Comparison of ENCODE assay signal across 31 mouse cellular contexts in genomic region chr7:24617763-24618162, GRCm38 (mm10). TPM values are rescaled to one million over a fixed set of nuclear protein-coding genes. Genes with fewer than 3 reads are reported as not detected.
DNase-seq lines count a peak whose midpoint lies in the region; ATAC-seq and TF ChIP-seq lines count a peak whose summit lies in the region.
"Had no signal": no experiment of that assay in that cellular context is flagged by ENCODE, and none has a peak within 500 bp of the region (broad histone marks: within the 10 kb centered on the region; RNA-seq: fewer than 3 reads in every experiment).

No protein-coding gene starts in this region.

- 81% methylated on average over 8 of the region's 8 CpGs for WGBS in midbrain, embryonic 11.5 days
- 87% methylated on average over 8 of the region's 8 CpGs for WGBS in midbrain, postnatal 0 days
- 87% methylated on average over 8 of the region's 8 CpGs for WGBS in hindbrain, embryonic 13.5 days

- peak; percentile 28 for DNase-seq in midbrain, embryonic 11.5 days (ENCODE audit: low spot score, missing footprints)
- DNase-seq in midbrain, postnatal 0 days (ENCODE audit: low spot score), result no peak
- DNase-seq in CD4-positive, CD25-positive, alpha-beta regulatory T cell, adult 2 months (ENCODE audit: low read depth, low spot score), result peak; percentile 34
- no peak for DNase-seq in heart, postnatal 25 days (ENCODE audit: low spot score)
- DNase-seq: adrenal gland, postnatal 25 days; cerebellum, adult 9-11 months; gastrocnemius, adult 2 months; heart, postnatal 10 days; kidney, adult 8-10 months; kidney, postnatal 14 days; lung, adult 2 months; right cerebral cortex, adult 18-20 months; right cerebral cortex, postnatal 4 days had no signal

- no peaks in the 10 kb centered on the region for H3K9me3 ChIP-seq in midbrain, embryonic 11.5 days (ENCODE audit: control insufficient read depth, low read length)
- no peaks in the 10 kb centered on the region for H3K9me3 ChIP-seq in midbrain, postnatal 0 days (ENCODE audit: low read length)
- no peaks in the 10 kb centered on the region for H3K9me3 ChIP-seq in hindbrain, embryonic 13.5 days
- H3K9me3 ChIP-seq: hindbrain, embryonic 12.5 days; intestine, embryonic 15.5 days had no signal

- no peaks in the 10 kb centered on the region for H3K36me3 ChIP-seq in midbrain, embryonic 11.5 days (ENCODE audit: control insufficient read depth, insufficient read depth, low read length)
- H3K36me3 ChIP-seq in midbrain, postnatal 0 days (ENCODE audit: insufficient read depth, low read length), result no peaks in the 10 kb centered on the region
- H3K36me3 ChIP-seq in hindbrain, embryonic 13.5 days, result no peaks in the 10 kb centered on the region
- H3K36me3 ChIP-seq: heart, embryonic 12.5 days; hindbrain, embryonic 12.5 days; limb, embryonic 10.5 days had no signal

- ATAC-seq in midbrain, embryonic 11.5 days (ENCODE audit: low FRiP score), result no peak
- ATAC-seq in midbrain, postnatal 0 days (ENCODE audit: low FRiP score), result no peak
- ATAC-seq in granulocyte monocyte progenitor cell, adult 5-6 weeks (replicated peaks; ENCODE audit: poor library complexity, severe bottlenecking), result peak; percentile 82
- ATAC-seq in megakaryocyte-erythroid progenitor cell, adult 5-6 weeks (replicated peaks; ENCODE audit: low FRiP score, low TSS enrichment, poor library complexity, severe bottlenecking), result peak; percentile 26; the same call in 1 of the 2 replicates
- no peak for ATAC-seq in hindbrain, embryonic 13.5 days (ENCODE audit: low FRiP score)
- ATAC-seq: forebrain, embryonic 13.5 days; intestine, embryonic 15.5 days; midbrain, embryonic 16.5 days had no signal

- peaks cover 9% of the 10 kb centered on the region for H3K27me3 ChIP-seq in midbrain, embryonic 11.5 days (ENCODE audit: control insufficient read depth, insufficient read depth, low read length)
- peaks cover 8% of the 10 kb centered on the region; the same call in 1 of the 2 replicates for H3K27me3 ChIP-seq in midbrain, postnatal 0 days (ENCODE audit: insufficient read depth, low read length)
- H3K27me3 ChIP-seq in hindbrain, embryonic 13.5 days, result peaks cover 30% of the 10 kb centered on the region

- TF ChIP-seq CTCF in midbrain, postnatal 0 days (IDR thresholded peaks at IDR 0.05), result no peak

- no peak overlapping the region for H3K27ac ChIP-seq in midbrain, embryonic 11.5 days (ENCODE audit: low read depth, low read length)
- no peak overlapping the region for H3K27ac ChIP-seq in midbrain, postnatal 0 days (ENCODE audit: low read depth, low read length)
- no peak overlapping the region for H3K27ac ChIP-seq in hindbrain, embryonic 13.5 days
- H3K27ac ChIP-seq: embryonic facial prominence, embryonic 13.5 days; forebrain, embryonic 13.5 days; gastrocnemius, adult 2 months; hindbrain, embryonic 12.5 days; intestine, embryonic 15.5 days; limb, embryonic 10.5 days; stomach, postnatal 0 days had no signal

- H3K4me3 ChIP-seq in midbrain, embryonic 11.5 days (ENCODE audit: low read depth, low read length), result no peak overlapping the region
- H3K4me3 ChIP-seq in midbrain, postnatal 0 days (ENCODE audit: low read depth, low read length), result no peak overlapping the region
- H3K4me3 ChIP-seq in hindbrain, embryonic 13.5 days, result no peak overlapping the region
- H3K4me3 ChIP-seq: embryonic facial prominence, embryonic 13.5 days; forebrain, embryonic 13.5 days; gastrocnemius, adult 2 months; heart, embryonic 12.5 days; hindbrain, embryonic 12.5 days; intestine, embryonic 15.5 days; limb, embryonic 10.5 days had no signal

- intact Hi-C loops in heart, postnatal 25 days (cut with DNase I), result no loop called here

- H3K9ac ChIP-seq in midbrain, embryonic 11.5 days (ENCODE audit: low read length), result no peak overlapping the region
- no peak overlapping the region for H3K9ac ChIP-seq in midbrain, postnatal 0 days (replicated peaks; ENCODE audit: low read length, poor library complexity, severe bottlenecking)
- H3K9ac ChIP-seq in hindbrain, embryonic 13.5 days, result no peak overlapping the region
- H3K9ac ChIP-seq: embryonic facial prominence, embryonic 13.5 days; forebrain, embryonic 13.5 days; heart, embryonic 12.5 days; hindbrain, embryonic 12.5 days; intestine, embryonic 15.5 days had no signal

- H3K4me2 ChIP-seq in midbrain, embryonic 11.5 days, result no peak overlapping the region
- H3K4me2 ChIP-seq in midbrain, postnatal 0 days (ENCODE audit: low read depth, low read length, poor library complexity, severe bottlenecking), result no peak overlapping the region
- H3K4me2 ChIP-seq in hindbrain, embryonic 13.5 days, result no peak overlapping the region
- H3K4me2 ChIP-seq: embryonic facial prominence, embryonic 13.5 days; forebrain, embryonic 13.5 days; heart, embryonic 12.5 days; hindbrain, embryonic 12.5 days; intestine, embryonic 15.5 days had no signal

- no peaks in the 10 kb centered on the region for H3K4me1 ChIP-seq in midbrain, embryonic 11.5 days (ENCODE audit: control insufficient read depth, insufficient read depth, low read length)
- H3K4me1 ChIP-seq in midbrain, postnatal 0 days (ENCODE audit: insufficient read depth, low read length), result no peaks in the 10 kb centered on the region
- H3K4me1 ChIP-seq in hindbrain, embryonic 13.5 days (replicated peaks), result peaks cover 5% of the 10 kb centered on the region
- H3K4me1 ChIP-seq: heart, embryonic 12.5 days had no signal

RNA-seq across cellular contexts. Expression of gene Phldb3, which starts 7.2 kb away (rescaled TPM):
- 0.07 TPM in 1 of 2 replicates, not detected in the other for polyA plus RNA-seq in midbrain, embryonic 11.5 days (2014; fragmentation: Nextera tagmentation; extraction: Ambion mirVana)
- total RNA-seq in midbrain, postnatal 0 days (2014; rRNA removed), result 0.11 and 0.14 TPM in 2 replicates
- polyA plus RNA-seq in midbrain, postnatal 0 days (2015; fragmentation: Nextera tagmentation; extraction: Ambion mirVana), result not detected in 2 replicates
- 1.8 and 6.4 TPM in 2 replicates for total RNA-seq in granulocyte monocyte progenitor cell, adult 5-6 weeks (2014; fragmentation: Nextera tagmentation)
- total RNA-seq in granulocyte monocyte progenitor cell, adult 5-6 weeks (2017), result 7.6 and 13.5 TPM in 2 replicates
- 2.6 and 2.8 TPM in 2 replicates for total RNA-seq in megakaryocyte-erythroid progenitor cell, adult 5-6 weeks (2014; fragmentation: Nextera tagmentation)
- 6.8 and 9.7 TPM in 2 replicates for total RNA-seq in megakaryocyte-erythroid progenitor cell, adult 5-6 weeks (2017)
- polyA plus RNA-seq in hindbrain, embryonic 13.5 days (2015; fragmentation: Nextera tagmentation; extraction: Ambion mirVana), result not detected in 2 replicates
- under 1 TPM; 0.50 to 0.57 TPM for total RNA-seq in heart, postnatal 25 days (2021)
- polyA plus RNA-seq: forebrain, embryonic 13.5 days; heart, embryonic 12.5 days; hindbrain, embryonic 12.5 days; midbrain, embryonic 16.5 days; neural tube, embryonic 14.5 days had no signal

RNA-seq across cellular contexts. Expression of gene Lypd3, which starts 18.6 kb away (rescaled TPM):
- polyA plus RNA-seq in midbrain, embryonic 11.5 days (2014; fragmentation: Nextera tagmentation; extraction: Ambion mirVana), result 0.76 and 0.83 TPM in 2 replicates
- total RNA-seq in midbrain, postnatal 0 days (2014; rRNA removed), result 0.99 and 1.5 TPM in 2 replicates
- 1.8 and 2.2 TPM in 2 replicates for polyA plus RNA-seq in midbrain, postnatal 0 days (2015; fragmentation: Nextera tagmentation; extraction: Ambion mirVana)
- not detected in 2 replicates for total RNA-seq in granulocyte monocyte progenitor cell, adult 5-6 weeks (2014; fragmentation: Nextera tagmentation)
- not detected in 2 replicates for total RNA-seq in granulocyte monocyte progenitor cell, adult 5-6 weeks (2017)
- not detected in 2 replicates for total RNA-seq in megakaryocyte-erythroid progenitor cell, adult 5-6 weeks (2014; fragmentation: Nextera tagmentation)
- total RNA-seq in megakaryocyte-erythroid progenitor cell, adult 5-6 weeks (2017), result not detected in 2 replicates
- not detected in 2 replicates for polyA plus RNA-seq in hindbrain, embryonic 13.5 days (2015; fragmentation: Nextera tagmentation; extraction: Ambion mirVana)
- not detected for total RNA-seq in heart, postnatal 25 days (2021)
- total RNA-seq: gastrocnemius, adult 2 months; heart, postnatal 10 days; liver, adult 2 months had no signal
- polyA plus RNA-seq: forebrain, embryonic 13.5 days; frontal cortex, adult 2 months; liver, adult 2 months had no signal

RNA-seq across cellular contexts. Expression of gene Zfp575, which starts 30.3 kb away (rescaled TPM):
- polyA plus RNA-seq in midbrain, embryonic 11.5 days (2014; fragmentation: Nextera tagmentation; extraction: Ambion mirVana), result 1.0 and 1.4 TPM in 2 replicates
- total RNA-seq in midbrain, postnatal 0 days (2014; rRNA removed), result 2.3 and 3.2 TPM in 2 replicates
- 28.3 and 29.5 TPM in 2 replicates for polyA plus RNA-seq in midbrain, postnatal 0 days (2015; fragmentation: Nextera tagmentation; extraction: Ambion mirVana)
- 0.41 and 0.75 TPM in 2 replicates for total RNA-seq in granulocyte monocyte progenitor cell, adult 5-6 weeks (2014; fragmentation: Nextera tagmentation)
- total RNA-seq in granulocyte monocyte progenitor cell, adult 5-6 weeks (2017), result not detected in 2 replicates
- 0.37 TPM in 1 of 2 replicates, not detected in the other for total RNA-seq in megakaryocyte-erythroid progenitor cell, adult 5-6 weeks (2014; fragmentation: Nextera tagmentation)
- total RNA-seq in megakaryocyte-erythroid progenitor cell, adult 5-6 weeks (2017), result not detected in 2 replicates
- polyA plus RNA-seq in hindbrain, embryonic 13.5 days (2015; fragmentation: Nextera tagmentation; extraction: Ambion mirVana), result 9.1 and 9.4 TPM in 2 replicates
- total RNA-seq in heart, postnatal 25 days (2021), result under 1 TPM; 0.08 to 0.17 TPM
- total RNA-seq: liver, adult 2 months had no signal
- polyA plus RNA-seq: liver, adult 2 months had no signal

RNA-seq across cellular contexts. Expression of gene Ethe1, which starts 30.4 kb away (rescaled TPM):
- polyA plus RNA-seq in midbrain, embryonic 11.5 days (2014; fragmentation: Nextera tagmentation; extraction: Ambion mirVana), result 18.8 and 19.6 TPM in 2 replicates
- total RNA-seq in midbrain, postnatal 0 days (2014; rRNA removed), result 32.2 and 33.4 TPM in 2 replicates
- 31.3 and 31.6 TPM in 2 replicates for polyA plus RNA-seq in midbrain, postnatal 0 days (2015; fragmentation: Nextera tagmentation; extraction: Ambion mirVana)
- total RNA-seq in granulocyte monocyte progenitor cell, adult 5-6 weeks (2014; fragmentation: Nextera tagmentation), result 50.4 and 71.3 TPM in 2 replicates
- total RNA-seq in granulocyte monocyte progenitor cell, adult 5-6 weeks (2017), result 23.4 and 28.3 TPM in 2 replicates
- 12.4 and 19.8 TPM in 2 replicates for total RNA-seq in megakaryocyte-erythroid progenitor cell, adult 5-6 weeks (2014; fragmentation: Nextera tagmentation)
- 8.3 and 11.4 TPM in 2 replicates for total RNA-seq in megakaryocyte-erythroid progenitor cell, adult 5-6 weeks (2017)
- polyA plus RNA-seq in hindbrain, embryonic 13.5 days (2015; fragmentation: Nextera tagmentation; extraction: Ambion mirVana), result 15.1 and 18.7 TPM in 2 replicates
- total RNA-seq in heart, postnatal 25 days (2021), result 10 to 100 TPM; 44.6 to 49.1 TPM

RNA-seq across cellular contexts. Expression of gene Tex101, which starts 58.7 kb away (rescaled TPM):
- not detected in 2 replicates for polyA plus RNA-seq in midbrain, embryonic 11.5 days (2014; fragmentation: Nextera tagmentation; extraction: Ambion mirVana)
- total RNA-seq in midbrain, postnatal 0 days (2014; rRNA removed), result not detected in 2 replicates
- polyA plus RNA-seq in midbrain, postnatal 0 days (2015; fragmentation: Nextera tagmentation; extraction: Ambion mirVana), result not detected in 2 replicates
- not detected in 2 replicates for total RNA-seq in granulocyte monocyte progenitor cell, adult 5-6 weeks (2014; fragmentation: Nextera tagmentation)
- not detected in 2 replicates for total RNA-seq in granulocyte monocyte progenitor cell, adult 5-6 weeks (2017)
- not detected in 2 replicates for total RNA-seq in megakaryocyte-erythroid progenitor cell, adult 5-6 weeks (2014; fragmentation: Nextera tagmentation)
- not detected in 2 replicates for total RNA-seq in megakaryocyte-erythroid progenitor cell, adult 5-6 weeks (2017)
- polyA plus RNA-seq in hindbrain, embryonic 13.5 days (2015; fragmentation: Nextera tagmentation; extraction: Ambion mirVana), result not detected in 2 replicates
- total RNA-seq in heart, postnatal 25 days (2021), result not detected
- total RNA-seq: adrenal gland, postnatal 25 days; gastrocnemius, adult 2 months; heart, postnatal 10 days; layer of hippocampus, adult 18-20 months; layer of hippocampus, postnatal 14 days; liver, adult 2 months had no signal
- polyA plus RNA-seq: brain, embryonic 14.5 days; embryonic facial prominence, embryonic 13.5 days; forebrain, embryonic 13.5 days; frontal cortex, adult 2 months; gonadal fat pad, adult 2 months; heart, embryonic 12.5 days; hindbrain, embryonic 12.5 days; limb, embryonic 10.5 days; liver, adult 2 months; lung, adult 2 months; midbrain, embryonic 16.5 days; neural tube, embryonic 14.5 days had no signal

Comparison
In these comparisons a context has a peak if more than half of its experiments do, and no peak if none do; other contexts are left out.
1. DNase-seq: peak in midbrain, embryonic 11.5 days (single experiment) and CD4-positive, CD25-positive, alpha-beta regulatory T cell, adult 2 months (single experiment); none in midbrain, postnatal 0 days (single experiment) and heart, postnatal 25 days (single experiment).
2. ATAC-seq: peak in granulocyte monocyte progenitor cell, adult 5-6 weeks (single experiment) and megakaryocyte-erythroid progenitor cell, adult 5-6 weeks (single experiment); none in midbrain, embryonic 11.5 days (single experiment), midbrain, postnatal 0 days (single experiment) and hindbrain, embryonic 13.5 days (single experiment).